Mouse (Mus musculus) embryonic facial prominence, embryonic 15.5 days (tissue): ENCODE data around the gene Mtf2. TPM values are rescaled to one million over a fixed set of nuclear protein-coding genes. Genes with fewer than 3 reads are reported as not detected.

Source experiments
- polyA plus RNA-seq: library from polyadenylated mRNA; unstranded; fragments of >200 nt; fragmentation: Nextera tagmentation; extraction: Ambion mirVana; gene quantifications from 2 replicates; pipeline ENCODE4 v1.2.1, GENCODE M21; 2015

The Mtf2 gene
- polyA plus RNA-seq, 1 experiment from 2014 or later: 94.2 TPM

Other genes starting within 250 kb of the Mtf2 start
- gene Ube2d2b, start 235.6 kb upstream of the Mtf2 start, polyA plus RNA-seq: 0.21 and 0.38 TPM in 2 replicates
- 64.0 and 65.1 TPM in 2 replicates for gene Evi5, start 190.6 kb upstream of the Mtf2 start, polyA plus RNA-seq
- gene Rpl5, start 165.2 kb upstream of the Mtf2 start, polyA plus RNA-seq: 63.4 and 65.9 TPM in 2 replicates
- 27.4 and 28.0 TPM in 2 replicates for gene Fam69a, start 78.6 kb upstream of the Mtf2 start, polyA plus RNA-seq
- 34.1 and 38.6 TPM in 2 replicates for gene Tmed5, start 66.9 kb downstream of the Mtf2 start, polyA plus RNA-seq
- 10.6 and 11.0 TPM in 2 replicates for gene Ccdc18, start 67.2 kb downstream of the Mtf2 start, polyA plus RNA-seq
- 39.5 and 41.6 TPM in 2 replicates for gene Dr1, start 203.2 kb downstream of the Mtf2 start, polyA plus RNA-seq
- gene Pigg, start 246.9 kb downstream of the Mtf2 start, polyA plus RNA-seq: 5.4 and 5.9 TPM in 2 replicates